Mouse (Mus musculus) ES-E14 (cell line): ENCODE data around the gene Efcab12. TPM values are rescaled to one million over a fixed set of nuclear protein-coding genes. Genes with fewer than 3 reads are reported as not detected.

Experiments used
- DNase-seq: peaks from one replicate; pipeline ENCODE4 v3.0.0-alpha.2; 2013; ENCODE audit warnings: low read depth, low spot score
- H3K27ac ChIP-seq: 2 replicates; pipeline ENCODE4 v1.5.1; 2012; ENCODE audit warnings: low read depth, mild to moderate bottlenecking, low read length, moderate library complexity, mixed read lengths; ENCODE audit not compliant: poor library complexity, insufficient read depth, severe bottlenecking
- H3K36me3 ChIP-seq: 2 replicates; pipeline ENCODE4 v1.6.1; 2012; ENCODE audit warnings: mild to moderate bottlenecking, low read length, moderate library complexity, mixed read lengths; ENCODE audit not compliant: control insufficient read depth, poor library complexity, insufficient read depth, severe bottlenecking
- H3K4me1 ChIP-seq, 2 experiments: fragments of 150-350 bp in 1 of 2; sonication (generic) in 1 of 2; 2 replicates each; pipeline ENCODE4 v1.6.1; 2012; ENCODE audit warnings: low read length in 2 of 2, mild to moderate bottlenecking in 1 of 2, mixed read lengths in 1 of 2; ENCODE audit not compliant: control insufficient read depth in 2 of 2, insufficient read depth in 2 of 2, poor library complexity in 1 of 2
- H3K4me3 ChIP-seq, 2 experiments: fragments of 150-350 bp in 1 of 2; sonication (generic) in 1 of 2; 2 replicates each; pipeline ENCODE4 v1.5.1; 2012; ENCODE audit warnings: low read length in 2 of 2, low read depth in 1 of 2, mild to moderate bottlenecking in 1 of 2, mixed read lengths in 1 of 2; ENCODE audit not compliant: insufficient read depth in 1 of 2, poor library complexity in 1 of 2, severe bottlenecking in 1 of 2
- H3K9ac ChIP-seq: 2 replicates; pipeline ENCODE4 v1.6.1; 2012; ENCODE audit warnings: low read depth, mild to moderate bottlenecking, low read length, mixed read lengths; ENCODE audit not compliant: poor library complexity, insufficient read depth, severe bottlenecking
- H3K9me3 ChIP-seq: fragments of 150-350 bp; sonication (generic); 2 replicates; pipeline ENCODE4 v1.6.1; 2012; ENCODE audit warnings: low read depth, mild to moderate bottlenecking, low read length; ENCODE audit not compliant: control insufficient read depth, insufficient read depth
- CHD2 ChIP-seq: IDR thresholded peaks from 2 replicates; pipeline ENCODE4 v1.6.1; 2014; ENCODE audit warnings: mild to moderate bottlenecking, low read depth, low read length, inconsistent platforms
- HCFC1 ChIP-seq: IDR thresholded peaks from 2 replicates; pipeline ENCODE4 v1.6.1; 2012; ENCODE audit warnings: low read length, inconsistent platforms, borderline replicate concordance; ENCODE audit not compliant: insufficient read depth
- MAFK ChIP-seq: IDR thresholded peaks from 2 replicates; pipeline ENCODE4 v1.6.1; 2014; ENCODE audit warnings: mild to moderate bottlenecking, low read depth, low read length, inconsistent platforms; ENCODE audit not compliant: insufficient read depth
- ZC3H11A ChIP-seq: IDR thresholded peaks from 2 replicates; pipeline ENCODE4 v1.6.1; 2012; ENCODE audit warnings: low read depth, mild to moderate bottlenecking, inconsistent platforms, low read length, borderline replicate concordance
- ZNF384 ChIP-seq: IDR thresholded peaks from 2 replicates; pipeline ENCODE4 v1.6.1; 2012; ENCODE audit warnings: low read depth, low read length, inconsistent platforms
- in situ Hi-C, 2 experiments: fragments of 600-800 bp; cut with MboI; formaldehyde crosslinking; loops; one replicate each; pipeline ENCODE4 v1.15.1; 2025; ENCODE audit warnings: low sequenced_read_pairs in 2 of 2, inconsistent platforms in 1 of 2; ENCODE audit not compliant: unreplicated experiment in 2 of 2
- total RNA-seq: library from RNA; depleted of rRNA; stranded (reverse); fragments of 300-350 nt; gene quantifications from 2 replicates; pipeline ENCODE4 v1.2.3, GENCODE M21; 2012

Efcab12 gene
- total RNA-seq, 1 experiment: 1.3 TPM

DNA sequence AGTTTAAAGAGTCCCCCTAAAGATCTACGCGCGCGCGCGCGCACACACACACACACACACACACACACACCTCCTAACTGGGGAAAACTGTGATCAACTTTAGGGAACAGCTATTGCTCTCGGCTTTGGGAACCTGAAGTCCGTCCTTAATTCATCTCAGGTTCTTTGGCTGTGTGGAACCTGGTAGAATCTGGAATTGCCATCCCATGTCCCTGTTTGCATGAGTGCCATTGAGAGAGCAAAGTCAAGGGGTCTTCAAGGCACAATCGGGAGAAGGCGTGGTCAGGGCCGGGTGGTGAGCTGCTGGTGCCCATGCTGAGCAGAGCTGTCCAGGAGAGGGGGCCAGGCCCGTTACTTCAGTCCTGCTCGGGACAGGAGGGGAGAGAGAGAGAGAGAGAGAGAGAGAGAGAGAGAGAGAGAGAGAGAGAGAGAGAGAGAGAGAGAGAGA lies 64.2 kb downstream of the Efcab12 start:
- in situ Hi-C loops: loop anchor here in 1 of 2 experiments (5.0 kb wide), 1 partner anchor 52 kb away; no protein-coding TSS in a partner anchor
- no peak overlapping the region for H3K27ac ChIP-seq
- DNase-seq: peak; percentile 54
- no peaks in the 10 kb centered on the region for H3K9me3 ChIP-seq
- TF ChIP-seq HCFC1: no peak
- no peak for TF ChIP-seq ZC3H11A
- no peak for TF ChIP-seq CHD2
- H3K4me1 ChIP-seq: peaks cover 0 to 7% of the 10 kb centered on the region in 2 experiments; a peak in 2 of 4 replicates
- peak overlapping the region; percentile 86 to 97 for H3K4me3 ChIP-seq
- peak overlapping the region; percentile 57; the same call in 1 of the 2 replicates for H3K9ac ChIP-seq
- H3K36me3 ChIP-seq: no peaks in the 10 kb centered on the region; the same call in 1 of the 2 replicates

DNA sequence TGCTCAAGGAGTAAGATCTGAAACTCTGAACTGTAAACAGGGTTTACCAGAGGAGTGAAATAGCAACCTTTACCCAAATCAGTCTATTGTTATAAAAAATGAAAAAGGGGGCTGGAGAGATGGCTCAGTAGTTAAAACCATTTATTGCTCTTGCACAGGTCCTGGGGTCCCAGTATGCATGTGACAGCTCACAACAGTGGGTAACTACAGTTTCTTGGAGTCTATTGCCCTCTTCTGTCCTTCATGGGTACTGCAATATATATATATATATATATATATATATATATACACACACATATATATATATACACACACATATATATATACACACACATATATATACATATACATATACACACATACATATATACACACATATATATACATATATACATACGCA lies 65.6 kb downstream of the Efcab12 start:
- Histone ChIP-seq H3K9ac (no peak overlapping the region), H3K4me1 (peaks cover 0 to 10% of the 10 kb centered on the region in 2 experiments; a peak in 2 of 4 replicates), H3K27ac (no peak overlapping the region), H3K4me3 (no peak overlapping the region), H3K9me3 (no peaks in the 10 kb centered on the region), H3K36me3 (no peaks in the 10 kb centered on the region; the same call in 1 of the 2 replicates)
- no peak for TF ChIP-seq MAFK
- no peak for TF ChIP-seq ZNF384
- TF ChIP-seq CHD2: no peak
- TF ChIP-seq HCFC1: no peak
- no peak for TF ChIP-seq ZC3H11A
- DNase-seq: no peak
- in situ Hi-C loops: loop anchor here in 1 of 2 experiments (5.0 kb wide), 1 partner anchor 50 kb away; no protein-coding TSS in a partner anchor

DNA sequence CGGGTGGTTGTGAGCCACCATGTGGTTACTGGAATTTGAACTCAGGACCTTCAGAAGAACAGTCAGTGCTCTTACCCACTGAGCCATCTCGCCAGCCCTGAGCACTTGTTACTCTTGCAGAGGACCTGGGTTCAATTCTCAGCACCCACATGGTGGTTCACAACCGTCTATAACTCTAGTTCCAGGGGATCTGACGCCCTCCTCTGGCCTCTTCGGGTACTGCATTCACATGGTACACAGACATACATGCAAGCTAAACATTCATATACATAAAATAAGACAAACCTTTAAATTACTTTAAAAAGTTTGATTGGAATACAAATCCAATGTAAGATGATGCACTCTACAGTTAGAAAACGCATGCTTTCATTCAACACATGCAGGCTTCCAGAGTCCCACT lies 66.0 kb downstream of the Efcab12 start:
- Histone ChIP-seq H3K4me1 (peaks cover 0 to 13% of the 10 kb centered on the region in 2 experiments; a peak in 2 of 4 replicates), H3K36me3 (no peaks in the 10 kb centered on the region; the same call in 1 of the 2 replicates), H3K27ac (no peak overlapping the region), H3K4me3 (no peak overlapping the region), H3K9me3 (no peaks in the 10 kb centered on the region), H3K9ac (no peak overlapping the region)
- TF ChIP-seq CHD2 (no peak), MAFK (no peak), HCFC1 (no peak), ZNF384 (no peak), ZC3H11A (no peak)
- in situ Hi-C loops: loop anchor here in 1 of 2 experiments (5.0 kb wide), 1 partner anchor 50 kb away; no protein-coding TSS in a partner anchor
- no peak for DNase-seq

DNA sequence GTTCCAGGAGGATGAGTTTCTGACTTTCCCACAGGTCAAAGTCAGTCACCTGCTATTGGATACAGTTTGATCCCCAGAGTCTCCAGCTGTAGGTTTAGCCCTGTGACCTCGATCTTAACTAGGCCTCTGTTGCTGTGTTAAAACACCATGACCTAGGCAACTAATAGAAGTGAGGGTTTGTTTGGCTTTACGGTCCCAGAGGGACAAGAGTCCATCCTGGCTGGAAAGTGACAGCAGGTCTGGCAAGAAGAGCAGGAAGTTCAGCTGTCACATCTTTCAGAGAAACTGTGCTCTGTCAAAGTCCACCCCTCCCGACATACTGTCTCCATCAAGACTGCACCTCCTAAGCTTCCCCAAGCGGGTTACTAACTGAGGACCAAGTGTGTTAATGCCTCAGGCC lies 67.4 kb downstream of the Efcab12 start:
- in situ Hi-C loops: loop anchor here in 1 of 2 experiments (5.0 kb wide), 1 partner anchor 49 kb away; no protein-coding TSS in a partner anchor
- TF ChIP-seq HCFC1 (no peak), ZNF384 (no peak), CHD2 (no peak), MAFK (no peak), ZC3H11A (no peak)

More for the DNA sequence above, 67.4 kb downstream of the Efcab12 start:
- no peaks in the 10 kb centered on the region for H3K36me3 ChIP-seq
- H3K4me3 ChIP-seq: no peak overlapping the region
- no peak overlapping the region for H3K9ac ChIP-seq
- H3K9me3 ChIP-seq: no peaks in the 10 kb centered on the region
- DNase-seq: no peak
- peaks cover 0 to 9% of the 10 kb centered on the region in 2 experiments; a peak in 2 of 4 replicates for H3K4me1 ChIP-seq
- no peak overlapping the region for H3K27ac ChIP-seq
